Comparison of ENCODE assay signal across 15 mouse cellular contexts in the genomic region with DNA sequence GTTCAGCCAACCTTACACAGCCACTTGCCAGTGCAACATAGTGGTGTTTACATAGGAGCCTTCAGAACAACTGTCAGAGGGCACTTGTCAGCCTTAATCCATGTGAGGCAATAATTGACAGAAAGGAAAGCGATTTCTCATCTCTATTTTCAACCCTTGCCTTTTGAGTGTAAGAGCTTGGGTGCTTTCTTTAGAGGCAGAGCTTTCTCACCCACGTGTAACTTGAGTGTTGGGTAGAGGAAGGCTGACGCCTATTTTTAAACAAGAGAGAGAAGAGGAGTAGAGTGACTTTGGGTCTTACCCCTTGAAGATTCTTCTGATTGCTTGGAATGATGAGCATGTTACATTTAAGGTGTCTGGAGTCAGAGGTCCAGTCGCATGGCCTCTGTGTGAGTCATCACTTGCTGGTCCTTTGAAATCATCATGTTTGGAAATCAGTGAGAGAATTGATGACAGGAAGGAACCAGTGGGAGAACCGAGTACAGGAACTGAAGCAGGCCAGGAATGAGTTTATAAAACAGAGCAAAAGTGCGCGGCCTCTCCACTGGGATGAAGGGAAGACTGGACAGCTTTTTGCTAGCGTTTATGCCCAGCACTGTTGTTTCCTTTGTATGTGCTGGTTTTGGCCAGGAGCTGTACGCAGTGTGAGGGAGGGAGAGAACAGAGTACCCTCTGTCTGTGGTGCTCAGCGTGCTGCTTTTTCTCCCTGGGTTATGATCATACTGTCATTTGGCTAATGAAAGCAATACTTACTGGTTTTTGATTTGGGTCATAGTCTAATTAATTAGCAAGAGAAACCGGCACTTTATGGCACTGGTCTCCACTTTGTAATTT.
DNase-seq lines count a peak whose midpoint lies in the region; ATAC-seq and TF ChIP-seq lines count a peak whose summit lies in the region.
"Had no signal": no experiment of that assay in that cellular context is flagged by ENCODE, and none has a peak within 500 bp of the region (broad histone marks: within the 10 kb centered on the region; RNA-seq: fewer than 3 reads in every experiment).

No protein-coding gene starts in this region.

- intact Hi-C loops in left cerebral cortex, adult 2 months (cut with DNase I): loop anchor here (5.0 kb wide), 1 partner anchor 59 kb away; a partner anchor contains a TSS

- peak overlapping the region; percentile 70 for H3K27ac ChIP-seq in left cerebral cortex, adult 2 months
- H3K27ac ChIP-seq: embryonic facial prominence, embryonic 12.5 days; forebrain, embryonic 12.5 days had no signal

- no peak overlapping the region for H3K4me3 ChIP-seq in left cerebral cortex, adult 2 months
- H3K4me3 ChIP-seq: embryonic facial prominence, embryonic 12.5 days; forebrain, embryonic 12.5 days had no signal

- ATAC-seq in frontal cortex, adult (ENCODE audit: low TSS enrichment): peak; percentile 86
- ATAC-seq: CD4-positive, CD25-positive, alpha-beta regulatory T cell, adult 4 months had no signal

- DNase-seq in frontal cortex, postnatal 25 days (ENCODE audit: low spot score in 2 of 2): no peak
- DNase-seq in left cerebral cortex, adult 2 months (ENCODE audit: extremely low spot score in 1 of 2, low spot score in 2 of 2): no peak
- DNase-seq in left cerebral cortex, adult 11 months (ENCODE audit: low spot score): no peak
- peak; percentile 39 for DNase-seq in MN1 (ENCODE audit: low spot score)
- DNase-seq in embryo, embryonic 11 days: peak; percentile 4
- no peak for DNase-seq in spleen, postnatal 4 days (ENCODE audit: low spot score in 2 of 2)
- DNase-seq in right cerebral cortex, postnatal 14 days: no peak
- DNase-seq: cerebellum, adult 18-20 months; gastrocnemius, postnatal 36 days; right cerebral cortex, postnatal 25 days; thymus, postnatal 36 days had no signal

- TF ChIP-seq CTCF in left cerebral cortex, adult 2 months (IDR thresholded peaks at IDR 0.05): no peak

Comparison
In these comparisons a context has a peak if more than half of its experiments do, and no peak if none do; other contexts are left out.
1. DNase-seq: peak in MN1 (single experiment) and embryo, embryonic 11 days (single experiment); none in frontal cortex, postnatal 25 days (0 of 2), left cerebral cortex, adult 2 months (0 of 2), left cerebral cortex, adult 11 months (single experiment), spleen, postnatal 4 days (0 of 2) and right cerebral cortex, postnatal 14 days (single experiment).